8 mouse cellular contexts compared by ENCODE assay signal in the genomic region with DNA sequence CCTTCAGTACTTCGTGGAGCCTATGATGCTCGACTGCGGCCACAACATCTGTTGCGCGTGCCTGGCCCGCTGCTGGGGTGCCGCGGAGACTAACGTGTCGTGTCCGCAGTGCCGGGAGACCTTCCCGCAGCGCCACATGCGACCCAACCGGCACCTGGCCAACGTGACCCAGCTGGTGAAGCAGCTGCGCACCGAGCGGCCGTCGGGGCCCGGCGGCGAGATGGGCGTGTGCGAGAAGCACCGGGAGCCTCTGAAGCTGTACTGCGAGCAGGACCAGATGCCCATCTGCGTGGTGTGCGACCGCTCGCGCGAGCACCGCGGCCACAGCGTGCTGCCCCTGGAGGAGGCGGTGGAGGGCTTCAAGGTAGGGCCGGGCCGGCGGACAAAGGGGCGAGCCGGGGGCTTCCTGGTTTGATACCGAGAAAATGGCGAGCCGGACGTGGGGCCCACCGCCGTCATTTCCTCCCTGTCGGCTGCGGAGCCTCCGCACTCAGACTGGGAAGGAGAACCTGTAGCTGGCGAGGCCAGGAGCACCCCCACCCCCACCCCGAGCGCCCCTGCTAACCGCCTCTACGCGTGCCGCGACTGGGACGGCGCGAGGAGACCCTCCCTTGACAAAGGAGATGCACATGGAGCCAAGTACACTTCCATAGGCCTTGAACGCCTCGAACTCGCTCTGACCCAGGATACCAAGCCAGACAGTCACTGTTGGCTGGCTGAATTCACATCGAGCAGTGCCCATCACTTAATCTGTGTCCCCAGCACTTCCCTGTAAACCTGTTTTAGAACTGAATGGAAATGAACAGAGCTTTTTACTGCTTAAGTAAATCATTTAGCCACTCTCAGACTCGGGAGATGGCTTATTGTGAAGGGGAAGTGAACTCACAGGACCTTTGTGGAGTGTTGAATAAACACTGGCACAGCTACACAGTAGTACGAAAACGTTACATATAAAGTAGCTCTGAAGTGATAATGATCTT. TPM values are rescaled to one million over a fixed set of nuclear protein-coding genes. Genes with fewer than 3 reads are reported as not detected.
A peak's percentile ranks its signal among the peaks of the same experiment; 100 is the strongest.
DNase-seq lines count a peak whose midpoint lies in the region; TF ChIP-seq lines count a peak whose summit lies in the region.

No protein-coding gene starts in this region.

- H3K27me3 ChIP-seq in erythroblast, embryonic 14.5 days (ENCODE audit: control insufficient read depth), result no peaks in the 10 kb centered on the region
- H3K27me3 ChIP-seq in limb, embryonic 10.5 days (ENCODE audit: low read depth, poor library complexity, severe bottlenecking), result no peaks in the 10 kb centered on the region
- no peaks in the 10 kb centered on the region for H3K27me3 ChIP-seq in spleen, adult 2 months (ENCODE audit: control insufficient read depth, insufficient read depth, low read length)

- peaks cover 46% of the 10 kb centered on the region for H3K36me3 ChIP-seq in erythroblast, embryonic 14.5 days (ENCODE audit: control insufficient read depth)
- peaks cover 43% of the 10 kb centered on the region for H3K36me3 ChIP-seq in limb, embryonic 10.5 days
- H3K36me3 ChIP-seq in spleen, adult 2 months (ENCODE audit: control insufficient read depth, insufficient read depth, low read length), result peaks cover 19% of the 10 kb centered on the region

- intact Hi-C loops in heart, postnatal 14 days (cut with DNase I), result no loop called here

- H3K4me1 ChIP-seq in erythroblast, embryonic 14.5 days (ENCODE audit: control insufficient read depth), result peaks cover 65% of the 10 kb centered on the region
- peaks cover 30% of the 10 kb centered on the region for H3K4me1 ChIP-seq in limb, embryonic 10.5 days
- H3K4me1 ChIP-seq in spleen, adult 2 months (ENCODE audit: control insufficient read depth, insufficient read depth, insufficient read length), result no peaks in the 10 kb centered on the region; the same call in 1 of the 2 replicates

- TF ChIP-seq POLR2A in spleen, adult 2 months (IDR thresholded peaks at IDR 0.05; ENCODE audit: low read depth, low read length), result no peak; the same call in 1 of the 2 replicates

- TF ChIP-seq CTCF in spleen, adult 2 months (IDR thresholded peaks at IDR 0.05; ENCODE audit: extremely low read depth, insufficient read depth, insufficient read length, insufficient replicate concordance), result no peak

- DNase-seq in kidney, adult 9 months, result peak; percentile 47
- DNase-seq in kidney, adult 11 months, result no peak
- DNase-seq in brain, adult 2 months (ENCODE audit: low read depth, low spot score), result peak; percentile 51
- DNase-seq in heart, postnatal 14 days, result peak; percentile 58
- peak; percentile 82 for DNase-seq in limb, embryonic 10.5 days (ENCODE audit: low spot score)
- peak; percentile 58 for DNase-seq in mesoderm, embryonic 11.5 days (ENCODE audit: low read depth, low spot score)
- DNase-seq in spleen, adult 2 months (ENCODE audit: low read depth in 1 of 2, low spot score in 2 of 2), result peak in 1 of 2 experiments; percentile 69

- no peaks in the 10 kb centered on the region for H3K9me3 ChIP-seq in erythroblast, embryonic 14.5 days (ENCODE audit: control insufficient read depth, low read length)
- no peaks in the 10 kb centered on the region for H3K9me3 ChIP-seq in limb, embryonic 10.5 days (replicated peaks)

- H3K27ac ChIP-seq in limb, embryonic 10.5 days, result peak overlapping the region; percentile 98
- peak overlapping the region; percentile 98 for H3K27ac ChIP-seq in spleen, adult 2 months (ENCODE audit: insufficient read depth, low read length)

- WGBS in limb, embryonic 10.5 days, result under 1% methylated on average over 71 of the region's 71 CpGs
- under 1% methylated on average over 71 of the region's 71 CpGs for WGBS in spleen, adult 2 months

- peak overlapping the region; percentile 68 for H3K4me3 ChIP-seq in erythroblast, embryonic 14.5 days (replicated peaks)
- peak overlapping the region; percentile 99 for H3K4me3 ChIP-seq in limb, embryonic 10.5 days
- H3K4me3 ChIP-seq in spleen, adult 2 months (ENCODE audit: extremely low read depth, insufficient read depth, insufficient read length), result peak overlapping the region; percentile 88

RNA-seq across cellular contexts. Expression of gene Trim27, which starts 1.6 kb away (rescaled TPM):
- polyA plus RNA-seq in erythroblast, embryonic 14.5 days (2012), result 7.6 and 8.7 TPM in 2 replicates
- 10 to 100 TPM; 22.3 to 22.7 TPM for total RNA-seq in heart, postnatal 14 days (2021)
- polyA plus RNA-seq in limb, embryonic 10.5 days (2016; fragmentation: Nextera tagmentation; extraction: Ambion mirVana), result 200 and 218 TPM in 2 replicates
- polyA plus RNA-seq in spleen, adult 2 months (2012; rRNA removed), result 63.9 and 82.1 TPM in 2 replicates

RNA-seq across cellular contexts. Expression of gene Olfr1368, which starts 35.2 kb away (rescaled TPM):
- polyA plus RNA-seq in erythroblast, embryonic 14.5 days (2012), result not detected in 2 replicates
- not detected for total RNA-seq in heart, postnatal 14 days (2021)
- polyA plus RNA-seq in limb, embryonic 10.5 days (2016; fragmentation: Nextera tagmentation; extraction: Ambion mirVana), result not detected in 2 replicates
- not detected in 2 replicates for polyA plus RNA-seq in spleen, adult 2 months (2012; rRNA removed)

RNA-seq across cellular contexts. Expression of gene Olfr263, which starts 51.4 kb away (rescaled TPM):
- not detected in 2 replicates for polyA plus RNA-seq in erythroblast, embryonic 14.5 days (2012)
- total RNA-seq in heart, postnatal 14 days (2021), result not detected
- polyA plus RNA-seq in limb, embryonic 10.5 days (2016; fragmentation: Nextera tagmentation; extraction: Ambion mirVana), result not detected in 2 replicates
- polyA plus RNA-seq in spleen, adult 2 months (2012; rRNA removed), result not detected in 2 replicates
